Mouse (Mus musculus) kidney, adult 2 months (tissue): ENCODE results near the gene Abca13.

ENCODE experiments used
- CTCF ChIP-seq: fragments of 200-500 bp; conservative IDR thresholded peaks from 2 replicates; pipeline ENCODE4 v1.5.1; 2011; ENCODE audit warnings: low read depth, mild to moderate bottlenecking, control low read depth, low read length, moderate library complexity, mixed read lengths; ENCODE audit not compliant: insufficient read depth, insufficient read length
- POLR2A ChIP-seq: fragments of 200-500 bp; IDR thresholded peaks from one replicate; pipeline ENCODE4 v1.6.1; 2011; ENCODE audit warnings: low read depth, low read length, control low read depth

DNA sequence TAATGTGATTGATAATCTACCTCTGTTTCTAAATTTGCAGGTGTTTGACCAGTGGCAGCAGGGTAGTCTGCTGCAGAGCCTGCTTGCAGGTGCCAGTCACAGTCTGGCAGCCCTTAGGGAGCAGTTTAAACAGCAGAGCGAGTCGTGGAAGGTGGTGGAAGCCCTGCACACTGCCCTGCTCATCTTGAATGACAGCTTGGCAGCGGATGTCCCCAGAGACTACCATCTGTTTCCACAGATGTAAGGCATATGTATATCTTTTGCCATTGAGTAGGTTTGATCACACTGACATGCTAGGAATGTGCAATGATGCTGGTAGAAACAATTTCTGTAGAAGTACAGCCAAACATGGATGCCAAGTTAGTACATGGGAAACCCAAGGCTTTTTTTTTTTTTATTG, 77.3 kb downstream of the Abca13 start:
- no peak for TF ChIP-seq POLR2A
- TF ChIP-seq CTCF = no peak
